Mouse (Mus musculus) CH12.LX (cell line): ENCODE data around the gene Gm4131.

Experiments used
- BHLHE40 ChIP-seq: IDR thresholded peaks from 2 replicates; pipeline ENCODE4 v1.6.1; 2011; ENCODE audit warnings: mild to moderate bottlenecking, low read depth, low read length, improper control_type of control experiment
- CHD1 ChIP-seq: IDR thresholded peaks from 2 replicates; pipeline ENCODE4 v1.6.1; 2012; ENCODE audit warnings: low read depth, low read length, improper control_type of control experiment, inconsistent platforms
- CHD2 ChIP-seq: IDR thresholded peaks from 2 replicates; pipeline ENCODE4 v1.6.1; 2011; ENCODE audit warnings: low read length, improper control_type of control experiment
- CTCF ChIP-seq, 2 experiments: IDR thresholded peaks in 1 of 2; conservative IDR thresholded peaks in 1 of 2; 2 replicates each; pipeline ENCODE4 v1.5.1; 2011 to 2012; ENCODE audit warnings: low read depth in 2 of 2, low read length in 2 of 2, improper control_type of control experiment in 1 of 2, inconsistent platforms in 1 of 2, mild to moderate bottlenecking in 1 of 2, moderate library complexity in 1 of 2
- MAX ChIP-seq: IDR thresholded peaks from 2 replicates; pipeline ENCODE4 v1.6.1; 2011; ENCODE audit warnings: low read length, improper control_type of control experiment
- MAZ ChIP-seq: IDR thresholded peaks from 2 replicates; pipeline ENCODE4 v1.6.1; 2012; ENCODE audit warnings: low read depth, mild to moderate bottlenecking, inconsistent platforms, low read length, improper control_type of control experiment, moderate library complexity
- POLR2AphosphoS2 ChIP-seq: IDR thresholded peaks from 2 replicates; pipeline ENCODE4 v1.6.1; 2011; ENCODE audit warnings: low read depth, low read length, improper control_type of control experiment
- RAD21 ChIP-seq: IDR thresholded peaks from 2 replicates; pipeline ENCODE4 v1.6.1; 2011; ENCODE audit warnings: low read depth, mild to moderate bottlenecking, low read length, improper control_type of control experiment, moderate library complexity
- SMC3 ChIP-seq: IDR thresholded peaks from 2 replicates; pipeline ENCODE4 v1.6.1; 2011; ENCODE audit warnings: low read depth, low read length, improper control_type of control experiment
- TCF12 ChIP-seq: IDR thresholded peaks from 2 replicates; pipeline ENCODE4 v1.6.1; 2014; ENCODE audit warnings: low read depth, mild to moderate bottlenecking, inconsistent platforms, low read length, improper control_type of control experiment
- ZKSCAN1 ChIP-seq: IDR thresholded peaks from 2 replicates; pipeline ENCODE4 v1.6.1; 2012; ENCODE audit warnings: low read depth, inconsistent platforms, low read length, improper control_type of control experiment, borderline replicate concordance

GRCm38 (mm10) chr14:62492196-62492850, 74.4 kb downstream of the Gm4131 start:
- TF ChIP-seq MAX (no peak), POLR2AphosphoS2 (no peak), BHLHE40 (no peak), SMC3 (peak; percentile 88), MAZ (no peak), ZKSCAN1 (no peak), TCF12 (0 out of 2 replicates have a peak, but pooled peaks have one; percentile 25), CHD1 (no peak), CTCF (conservative IDR thresholded peaks at IDR 0.05 in 1 of 2, IDR thresholded peaks at IDR 0.05 in 1 of 2; ENCODE audit: low read depth in 2 of 2, low read length in 2 of 2) (peak; percentile 84 to 99), CHD2 (no peak), RAD21 (peak; percentile 81)
